Comparison of ENCODE assay signal across 8 mouse cellular contexts in the genomic region with DNA sequence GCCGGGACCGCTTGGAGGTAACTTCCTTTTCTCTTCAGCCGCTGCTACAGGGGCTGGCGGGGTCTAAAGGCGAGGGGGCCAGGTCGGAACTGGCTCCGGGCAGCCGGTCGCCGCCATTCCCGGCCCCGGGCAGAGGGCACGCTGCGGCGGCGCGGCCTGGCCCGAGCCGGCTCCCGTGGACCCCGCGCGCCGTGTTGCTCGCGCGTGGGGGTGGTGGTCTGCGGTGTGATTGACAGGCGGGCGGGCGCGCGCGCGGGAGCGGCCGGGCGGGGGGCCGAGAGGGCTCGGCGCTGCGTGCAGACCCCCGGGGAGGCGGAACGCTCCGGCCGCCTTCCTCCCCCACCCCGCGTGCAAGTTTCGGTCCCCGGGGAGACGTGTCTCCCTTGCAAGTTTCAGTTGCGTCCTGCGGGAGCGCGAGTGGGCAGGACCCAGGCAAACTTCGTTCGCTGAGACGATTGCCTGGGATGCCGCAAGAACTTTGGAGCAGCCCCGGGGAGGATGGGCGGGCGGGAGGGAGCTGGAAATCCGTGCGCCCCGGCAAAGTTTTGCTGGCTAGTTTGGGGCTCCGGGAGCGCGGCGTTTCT. TPM values are rescaled to one million over a fixed set of nuclear protein-coding genes. Genes with fewer than 3 reads are reported as not detected.
DNase-seq lines count a peak whose midpoint lies in the region; ATAC-seq and TF ChIP-seq lines count a peak whose summit lies in the region.

No protein-coding gene starts in this region.

- WGBS in forebrain, embryonic 14.5 days = under 1% methylated on average over 62 of the region's 70 CpGs

- H3K9ac ChIP-seq in MEL (ENCODE audit: control insufficient read depth, low read depth, low read length, poor library complexity, severe bottlenecking) = peak overlapping the region; percentile 99
- peak overlapping the region; percentile 95 for H3K9ac ChIP-seq in forebrain, embryonic 14.5 days (ENCODE audit: low read length)

- no peak for TF ChIP-seq EP300 in MEL (IDR thresholded peaks at IDR 0.05; ENCODE audit: low read depth in 1 of 2, low read length in 2 of 2)

- peaks cover 41% of the 10 kb centered on the region for H3K79me2 ChIP-seq in MEL (ENCODE audit: control insufficient read depth, insufficient read depth, low read length, poor library complexity)

- H3K9me3 ChIP-seq in MEL (replicated peaks; ENCODE audit: insufficient read depth, low read length) = no peaks in the 10 kb centered on the region
- H3K9me3 ChIP-seq in forebrain, embryonic 14.5 days (replicated peaks; ENCODE audit: control insufficient read depth, low read length) = no peaks in the 10 kb centered on the region

- peaks cover 0 to 19% of the 10 kb centered on the region in 2 experiments; a peak in 2 of 4 replicates for H3K36me3 ChIP-seq in MEL (ENCODE audit: control insufficient read depth in 1 of 2, insufficient read depth in 2 of 2, low read length in 2 of 2)
- H3K36me3 ChIP-seq in forebrain, embryonic 14.5 days (ENCODE audit: control insufficient read depth, insufficient read depth, low read length) = no peaks in the 10 kb centered on the region

- intact Hi-C loops in heart, postnatal 36 days (cut with DNase I) = loop anchor here (2.0 to 10.0 kb wide), 4 partner anchors 66 to 368 kb away; a partner anchor contains a TSS

- peaks cover 5 to 19% of the 10 kb centered on the region in 2 experiments for H3K4me1 ChIP-seq in MEL (ENCODE audit: control insufficient read depth in 1 of 2, insufficient read depth in 2 of 2, low read length in 2 of 2)
- peaks cover 16% of the 10 kb centered on the region for H3K4me1 ChIP-seq in forebrain, embryonic 14.5 days (ENCODE audit: control insufficient read depth, insufficient read depth, low read length)

- H3K4me3 ChIP-seq in MEL (ENCODE audit: control insufficient read depth in 1 of 2, insufficient read depth in 1 of 2, low read depth in 2 of 2, low read length in 2 of 2) = peak overlapping the region; percentile 97 to 98
- peak overlapping the region; percentile 95 for H3K4me3 ChIP-seq in forebrain, embryonic 14.5 days (ENCODE audit: low read depth, low read length)

- peak; percentile 15; the same call in 1 of the 2 replicates for ATAC-seq in cerebellum, adult (ENCODE audit: insufficient number of reproducible peaks, low FRiP score, low TSS enrichment)
- peak; percentile 80 for ATAC-seq in forebrain, embryonic 14.5 days

- TF ChIP-seq POLR2A in MEL (IDR thresholded peaks at IDR 0.05; ENCODE audit: control insufficient read depth in 1 of 2, insufficient read depth in 1 of 2, low read depth in 1 of 2, low read length in 2 of 2, poor library complexity in 1 of 2) = peak in 1 of 2 experiments; percentile 38; a peak in 1 of 4 replicates

- H3K4me2 ChIP-seq in forebrain, embryonic 14.5 days (ENCODE audit: low read length) = peak overlapping the region; percentile 64

- TF ChIP-seq CTCF in MEL (IDR thresholded peaks at IDR 0.05 in 2 of 3, conservative IDR thresholded peaks at IDR 0.05 in 1 of 3; ENCODE audit: control insufficient read depth in 1 of 3, insufficient read depth in 1 of 3, low read depth in 2 of 3, low read length in 3 of 3, poor library complexity in 1 of 3, severe bottlenecking in 1 of 3) = no peak

- peak; percentile 66 for DNase-seq in MEL (ENCODE audit: low read depth, low spot score)
- peak; percentile 62 for DNase-seq in forebrain, embryonic 14.5 days (ENCODE audit: low spot score)
- peak; percentile 62 to 71 for DNase-seq in heart, postnatal 36 days
- DNase-seq in layer of hippocampus, postnatal 10 days (ENCODE audit: low spot score in 2 of 2) = peak; percentile 56 to 75
- peak; percentile 80 for DNase-seq in lung, postnatal 10 days
- peak; percentile 37 for DNase-seq in ovary, postnatal 14 days (ENCODE audit: low spot score)
- peak; percentile 44 for DNase-seq in thymus, postnatal 0 days (ENCODE audit: low spot score)

- no peaks in the 10 kb centered on the region for H3K27me3 ChIP-seq in MEL (ENCODE audit: control insufficient read depth in 1 of 2, insufficient read depth in 2 of 2, low read length in 2 of 2)
- H3K27me3 ChIP-seq in forebrain, embryonic 14.5 days (replicated peaks; ENCODE audit: control insufficient read depth, insufficient read depth, low read length) = no peaks in the 10 kb centered on the region

- TF ChIP-seq RAD21 in MEL (IDR thresholded peaks at IDR 0.05; ENCODE audit: low read depth, low read length) = no peak

- H3K27ac ChIP-seq in MEL (ENCODE audit: control insufficient read depth, low read depth, low read length) = peak overlapping the region; percentile 71
- H3K27ac ChIP-seq in forebrain, embryonic 14.5 days (ENCODE audit: low read depth, low read length) = peak overlapping the region; percentile 94

TF ChIP-seq in MEL, 35 proteins besides CTCF, POLR2A, EP300 and RAD21:
- TF ChIP-seq BHLHE40 (IDR thresholded peaks at IDR 0.05; ENCODE audit: borderline replicate concordance, low read depth, low read length) = no peak
- TF ChIP-seq MAX (IDR thresholded peaks at IDR 0.05; ENCODE audit: low read length) = 0 out of 2 replicates have a peak, but pooled peaks have one; percentile 10
- 0 out of 2 replicates have a peak, but pooled peaks have one; percentile 6 for TF ChIP-seq TCF12 (IDR thresholded peaks at IDR 0.05; ENCODE audit: low read depth, low read length)
- TF ChIP-seq MXI1 (IDR thresholded peaks at IDR 0.05; ENCODE audit: low read depth, low read length) = no peak; the same call in 1 of the 2 replicates
- TF ChIP-seq KAT2A (conservative IDR thresholded peaks at IDR 0.05; ENCODE audit: low read depth, low read length) = no peak
- TF ChIP-seq ELF1 (IDR thresholded peaks at IDR 0.05; ENCODE audit: low read depth, low read length) = no peak

RNA-seq across cellular contexts. Expression of a gene that starts 0.6 kb away (rescaled TPM):
- total RNA-seq in MEL (2012; rRNA removed) = 8.9 and 11.2 TPM in 2 replicates
- polyA plus RNA-seq in MEL (2012; ENCODE audit: insufficient read depth in 1 of 2, insufficient read length in 2 of 2, low read depth in 1 of 2, low replicate concordance in 2 of 2, missing spikeins in 1 of 2) = 10 to 100 TPM; 24.8 to 67.1 TPM
- polyA plus RNA-seq in forebrain, embryonic 14.5 days (2014; fragmentation: Nextera tagmentation; extraction: Ambion mirVana) = 6.6 and 9.8 TPM in 2 replicates
- total RNA-seq in heart, postnatal 36 days (2021) = 1 to 10 TPM; 5.5 to 6.5 TPM
- 10 to 100 TPM; 28.3 to 29.1 TPM for total RNA-seq in layer of hippocampus, postnatal 10 days (2021)
- 5.0 and 5.3 TPM in 2 replicates for polyA plus RNA-seq in thymus, postnatal 0 days (2015; fragmentation: Nextera tagmentation; extraction: Ambion mirVana)

Comparison
In these comparisons a context has a peak if more than half of its experiments do, and no peak if none do; other contexts are left out.
1. Peak in every context shown above with its lines: DNase-seq, ATAC-seq, H3K4me3 ChIP-seq and H3K27ac ChIP-seq.